Mouse (Mus musculus): Measurements from ENCODE around the gene Mlh3.

- TF ChIP-seq CEBPB (IDR thresholded peaks at IDR 0.05; ENCODE audit: insufficient read depth, poor library complexity, severe bottlenecking) (no peak), POLR2A (IDR thresholded peaks at IDR 0.05; ENCODE audit: insufficient read length, low read depth) (no peak)
Observed at GRCm38 (mm10) chr12:85304725-85305124, 34.3 kb upstream of the Mlh3 start.

Data from myocyte (in vitro differentiated cells).